ENCODE assay signal across 14 mouse cellular contexts in the genomic region with DNA sequence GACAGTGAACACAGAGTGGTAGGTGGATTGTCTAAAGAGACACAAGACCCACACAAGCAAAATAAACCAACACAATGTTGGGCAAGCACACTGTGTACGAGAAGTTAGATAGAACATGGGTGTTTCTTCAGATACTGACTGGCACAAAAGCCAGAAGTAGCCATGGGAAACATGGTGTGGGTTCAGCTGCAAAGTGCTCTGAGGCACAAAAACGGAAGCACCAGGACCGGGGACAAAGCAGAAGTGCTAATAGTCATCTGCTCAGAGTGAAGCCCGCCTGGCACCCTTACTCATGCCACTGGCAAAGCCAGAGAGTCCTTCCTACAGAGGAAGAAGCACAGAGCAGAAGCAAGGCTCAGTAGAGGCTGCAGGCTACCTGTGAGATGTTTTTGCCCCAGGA.
DNase-seq lines count a peak whose midpoint lies in the region; TF ChIP-seq lines count a peak whose summit lies in the region.
"Had no signal": no experiment of that assay in that cellular context is flagged by ENCODE, and none has a peak within 500 bp of the region (broad histone marks: within the 10 kb centered on the region; RNA-seq: fewer than 3 reads in every experiment).

No protein-coding gene starts in this region.

- peak; percentile 53 for DNase-seq in layer of hippocampus, adult 11-12 months (ENCODE audit: low spot score)
- no peak for DNase-seq in layer of hippocampus, postnatal 25 days (ENCODE audit: extremely low spot score in 1 of 2, low spot score in 1 of 2)
- peak; percentile 32 for DNase-seq in lung, postnatal 14 days
- DNase-seq in spleen, adult 2 months (ENCODE audit: low read depth in 1 of 2, low spot score in 2 of 2), result peak; percentile 23 to 39
- DNase-seq in ovary, postnatal 36 days (ENCODE audit: low spot score), result no peak
- no peak for DNase-seq in adrenal gland, postnatal 4 days (ENCODE audit: low spot score in 2 of 2)
- DNase-seq in urinary bladder, postnatal 10 days (ENCODE audit: low spot score), result no peak
- DNase-seq: adrenal gland, postnatal 14 days; gastrocnemius, postnatal 10 days; kidney, adult 2 months had no signal

- no peak overlapping the region for H3K4me3 ChIP-seq in bone marrow, adult 2 months (replicated peaks; ENCODE audit: control insufficient read depth, low read depth, low read length)
- no peak overlapping the region for H3K4me3 ChIP-seq in spleen, adult 2 months (ENCODE audit: extremely low read depth, insufficient read depth, insufficient read length)
- H3K4me3 ChIP-seq: heart, embryonic 15.5 days; hindbrain, embryonic 15.5 days; myocyte had no signal

- WGBS in bone marrow, adult 2 months, result 9% methylated on average over 4 of the region's 4 CpGs
- 24% methylated on average over 4 of the region's 4 CpGs for WGBS in spleen, adult 2 months

- TF ChIP-seq CTCF in bone marrow, adult 2 months (IDR thresholded peaks at IDR 0.05; ENCODE audit: control insufficient read depth, insufficient read depth, low read length), result no peak
- no peak for TF ChIP-seq CTCF in spleen, adult 2 months (IDR thresholded peaks at IDR 0.05; ENCODE audit: extremely low read depth, insufficient read depth, insufficient read length, insufficient replicate concordance)

- peak overlapping the region; percentile 76 for H3K27ac ChIP-seq in bone marrow, adult 2 months (ENCODE audit: control insufficient read depth, insufficient read depth, low read depth, low read length, poor library complexity)
- peak overlapping the region; percentile 59; the same call in 1 of the 2 replicates for H3K27ac ChIP-seq in spleen, adult 2 months (ENCODE audit: insufficient read depth, low read length)
- H3K27ac ChIP-seq: heart, embryonic 15.5 days; hindbrain, embryonic 15.5 days had no signal

- H3K4me1 ChIP-seq in bone marrow, adult 2 months (ENCODE audit: control insufficient read depth, insufficient read depth, low read length), result peaks cover 15% of the 10 kb centered on the region
- H3K4me1 ChIP-seq in spleen, adult 2 months (ENCODE audit: control insufficient read depth, insufficient read depth, insufficient read length), result peaks cover 16% of the 10 kb centered on the region; the same call in 1 of the 2 replicates

- H3K36me3 ChIP-seq in spleen, adult 2 months (ENCODE audit: control insufficient read depth, insufficient read depth, low read length), result no peaks in the 10 kb centered on the region
- H3K36me3 ChIP-seq: heart, embryonic 15.5 days; hindbrain, embryonic 15.5 days had no signal

- no peaks in the 10 kb centered on the region for H3K27me3 ChIP-seq in spleen, adult 2 months (ENCODE audit: control insufficient read depth, insufficient read depth, low read length)
- H3K27me3 ChIP-seq: heart, embryonic 15.5 days; hindbrain, embryonic 15.5 days had no signal

- TF ChIP-seq POLR2A in bone marrow, adult 2 months (IDR thresholded peaks at IDR 0.05; ENCODE audit: borderline replicate concordance, control insufficient read depth, low read depth, low read length), result no peak
- no peak for TF ChIP-seq POLR2A in spleen, adult 2 months (IDR thresholded peaks at IDR 0.05; ENCODE audit: low read depth, low read length)

Comparison
In these comparisons a context has a peak if more than half of its experiments do, and no peak if none do; other contexts are left out.
1. DNase-seq: peak in layer of hippocampus, adult 11-12 months (single experiment), lung, postnatal 14 days (single experiment) and spleen, adult 2 months (2 of 2); none in layer of hippocampus, postnatal 25 days (0 of 2), ovary, postnatal 36 days (single experiment), adrenal gland, postnatal 4 days (0 of 2) and urinary bladder, postnatal 10 days (single experiment).